Mouse (Mus musculus) lung, postnatal 0 days (tissue): ENCODE results near the gene Gp9.

Experiments used
- CTCF ChIP-seq: IDR thresholded peaks from 2 replicates; pipeline ENCODE4 v1.5.1; 2016; ENCODE audit warnings: antibody characterized with exemption, mild to moderate bottlenecking
- EP300 ChIP-seq: IDR thresholded peaks from 2 replicates; pipeline ENCODE4 v1.6.1; 2016; ENCODE audit warnings: antibody characterized with exemption, mild to moderate bottlenecking, control low read depth

DNA sequence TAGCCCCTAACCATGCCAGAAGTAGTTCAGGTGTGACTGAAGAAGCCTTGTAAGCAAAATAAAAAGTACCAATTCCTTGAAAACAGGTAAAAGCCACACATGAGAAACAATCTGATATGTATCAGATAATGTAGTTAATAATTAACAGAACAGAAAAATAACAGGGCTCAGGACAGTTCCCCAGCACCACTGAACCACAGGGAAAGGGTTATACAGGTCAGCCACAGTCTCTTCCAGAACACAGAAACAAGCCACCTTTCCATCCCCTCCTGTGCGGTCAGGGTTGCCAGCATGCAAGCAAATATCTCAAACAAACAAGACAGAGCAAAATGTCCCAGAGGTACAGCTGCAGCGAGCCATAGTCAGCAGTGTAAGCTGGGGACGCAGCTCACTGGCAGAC, 18.5 kb upstream of the Gp9 start:
- TF ChIP-seq EP300: no peak
- TF ChIP-seq CTCF: no peak
